Mouse (Mus musculus) CH12.LX (cell line): ENCODE measurements around the gene Gm17949. TPM values are rescaled to one million over a fixed set of nuclear protein-coding genes. Genes with fewer than 3 reads are reported as not detected.

Experiments used
- DNase-seq: peaks from one replicate; pipeline ENCODE4 v3.0.0-alpha.2; 2013; ENCODE audit errors: extremely low read depth
- H3K27ac ChIP-seq: 2 replicates; pipeline ENCODE4 v1.5.1; 2012; ENCODE audit warnings: low read depth, mild to moderate bottlenecking, control low read depth, moderate library complexity; ENCODE audit not compliant: insufficient read depth
- H3K27me3 ChIP-seq: replicated peaks from 2 replicates; pipeline ENCODE3; 2012; ENCODE audit warnings: inconsistent platforms
- H3K36me3 ChIP-seq, 2 experiments: replicated peaks in 1 of 2; 2 replicates each; pipeline versions ENCODE3 to v1.6.1; 2012; ENCODE audit warnings: inconsistent platforms in 1 of 2, low read length in 1 of 2, mild to moderate bottlenecking in 1 of 2, mixed read lengths in 1 of 2, moderate library complexity in 1 of 2; ENCODE audit not compliant: control insufficient read depth in 1 of 2, insufficient read depth in 1 of 2
- H3K4me1 ChIP-seq, 2 experiments: 2 replicates each; pipeline ENCODE4 v1.6.1; 2012; ENCODE audit warnings: inconsistent platforms in 1 of 2, moderate library complexity in 1 of 2; ENCODE audit not compliant: insufficient read depth in 2 of 2, control insufficient read depth in 1 of 2
- H3K4me2 ChIP-seq: 2 replicates; pipeline ENCODE4 v1.6.1; 2012; ENCODE audit warnings: low read depth, mild to moderate bottlenecking, control low read depth; ENCODE audit not compliant: poor library complexity, insufficient read depth, severe bottlenecking
- H3K4me3 ChIP-seq, 3 experiments: fragments of 150-350 bp in 1 of 3; sonication (generic) in 1 of 3; replicated peaks in 1 of 3; 2 replicates each; pipeline versions ENCODE3 to v1.5.1; 2011 to 2012; ENCODE audit warnings: low read depth in 2 of 3, low read length in 2 of 3, mild to moderate bottlenecking in 2 of 3, moderate library complexity in 2 of 3, control low read depth in 1 of 3, improper control_type of control experiment in 1 of 3, inconsistent platforms in 1 of 3, mixed read lengths in 1 of 3; ENCODE audit not compliant: poor library complexity in 1 of 3
- H3K79me2 ChIP-seq: replicated peaks from 2 replicates; pipeline ENCODE4 v1.6.1; 2012; ENCODE audit warnings: mild to moderate bottlenecking, moderate library complexity; ENCODE audit not compliant: control insufficient read depth, poor library complexity, insufficient read depth, severe bottlenecking; ENCODE audit errors: extremely low read depth
- H3K9ac ChIP-seq: 2 replicates; pipeline ENCODE4 v1.6.1; 2012; ENCODE audit warnings: low read depth, mild to moderate bottlenecking, control low read depth, moderate library complexity; ENCODE audit not compliant: insufficient read depth
- H3K9me3 ChIP-seq: replicated peaks from 2 replicates; pipeline ENCODE3; 2012; ENCODE audit warnings: low read length, inconsistent platforms, mixed read lengths
- BHLHE40 ChIP-seq: IDR thresholded peaks from 2 replicates; pipeline ENCODE4 v1.6.1; 2011; ENCODE audit warnings: mild to moderate bottlenecking, low read depth, low read length, improper control_type of control experiment
- CHD1 ChIP-seq: IDR thresholded peaks from 2 replicates; pipeline ENCODE4 v1.6.1; 2012; ENCODE audit warnings: low read depth, low read length, improper control_type of control experiment, inconsistent platforms
- CHD2 ChIP-seq: IDR thresholded peaks from 2 replicates; pipeline ENCODE4 v1.6.1; 2011; ENCODE audit warnings: low read length, improper control_type of control experiment
- CTCF ChIP-seq, 2 experiments: IDR thresholded peaks in 1 of 2; conservative IDR thresholded peaks in 1 of 2; 2 replicates each; pipeline ENCODE4 v1.5.1; 2011 to 2012; ENCODE audit warnings: low read depth in 2 of 2, low read length in 2 of 2, improper control_type of control experiment in 1 of 2, inconsistent platforms in 1 of 2, mild to moderate bottlenecking in 1 of 2, moderate library complexity in 1 of 2
- E2F4 ChIP-seq: IDR thresholded peaks from 2 replicates; pipeline ENCODE4 v1.6.1; 2011; ENCODE audit warnings: low read depth, low read length, improper control_type of control experiment; ENCODE audit not compliant: insufficient replicate concordance
- ELF1 ChIP-seq: IDR thresholded peaks from 2 replicates; pipeline ENCODE4 v1.6.1; 2014; ENCODE audit warnings: low read depth, mild to moderate bottlenecking, inconsistent platforms, low read length, improper control_type of control experiment
- EP300 ChIP-seq: IDR thresholded peaks from 2 replicates; pipeline ENCODE4 v1.6.1; 2011; ENCODE audit warnings: low read length, improper control_type of control experiment
- ETS1 ChIP-seq: conservative IDR thresholded peaks from 2 replicates; pipeline ENCODE4 v1.6.1; 2012; ENCODE audit warnings: low read depth, mild to moderate bottlenecking, inconsistent platforms, low read length, improper control_type of control experiment, moderate library complexity
- GABPA ChIP-seq: IDR thresholded peaks from 2 replicates; pipeline ENCODE4 v1.6.1; 2012; ENCODE audit warnings: low read depth, low read length, improper control_type of control experiment, inconsistent platforms; ENCODE audit not compliant: insufficient replicate concordance
- HCFC1 ChIP-seq: IDR thresholded peaks from 2 replicates; pipeline ENCODE4 v1.6.1; 2012; ENCODE audit warnings: low read depth, mild to moderate bottlenecking, inconsistent platforms, low read length, improper control_type of control experiment
- IRF4 ChIP-seq: IDR thresholded peaks from 2 replicates; pipeline ENCODE4 v1.6.1; 2014; ENCODE audit warnings: low read depth, mild to moderate bottlenecking, inconsistent platforms, low read length, improper control_type of control experiment
- JUN ChIP-seq: IDR thresholded peaks from 2 replicates; pipeline ENCODE4 v1.6.1; 2011; ENCODE audit warnings: low read depth, mild to moderate bottlenecking, low read length, improper control_type of control experiment, moderate library complexity; ENCODE audit not compliant: insufficient read depth
- JUND ChIP-seq: conservative IDR thresholded peaks from 2 replicates; pipeline ENCODE4 v1.6.1; 2011; ENCODE audit warnings: low read depth, low read length, improper control_type of control experiment
- KAT2A ChIP-seq: IDR thresholded peaks from 2 replicates; pipeline ENCODE4 v1.6.1; 2012; ENCODE audit warnings: low read length, improper control_type of control experiment, inconsistent platforms; ENCODE audit not compliant: insufficient replicate concordance
- MAFK ChIP-seq: IDR thresholded peaks from 2 replicates; pipeline ENCODE4 v1.6.1; 2011; ENCODE audit warnings: low read length, improper control_type of control experiment; ENCODE audit not compliant: insufficient replicate concordance
- MAX ChIP-seq: IDR thresholded peaks from 2 replicates; pipeline ENCODE4 v1.6.1; 2011; ENCODE audit warnings: low read length, improper control_type of control experiment
- MAZ ChIP-seq: IDR thresholded peaks from 2 replicates; pipeline ENCODE4 v1.6.1; 2012; ENCODE audit warnings: low read depth, mild to moderate bottlenecking, inconsistent platforms, low read length, improper control_type of control experiment, moderate library complexity
- MEF2A ChIP-seq: IDR thresholded peaks from 2 replicates; pipeline ENCODE4 v1.6.1; 2014; ENCODE audit warnings: low read depth, mild to moderate bottlenecking, inconsistent platforms, low read length, improper control_type of control experiment, borderline replicate concordance
- MXI1 ChIP-seq: IDR thresholded peaks from 2 replicates; pipeline ENCODE4 v1.6.1; 2011; ENCODE audit warnings: mild to moderate bottlenecking, low read depth, low read length, improper control_type of control experiment
- MYC ChIP-seq: IDR thresholded peaks from 2 replicates; pipeline ENCODE4 v1.6.1; 2011; ENCODE audit warnings: low read depth, mild to moderate bottlenecking, improper control_type of control experiment, low read length
- NELFE ChIP-seq: IDR thresholded peaks from 2 replicates; pipeline ENCODE4 v1.6.1; 2011; ENCODE audit warnings: low read depth, low read length, improper control_type of control experiment
- NRF1 ChIP-seq: IDR thresholded peaks from 2 replicates; pipeline ENCODE4 v1.6.1; 2014; ENCODE audit warnings: low read depth, mild to moderate bottlenecking, inconsistent platforms, low read length, improper control_type of control experiment, moderate library complexity
- PAX5 ChIP-seq: IDR thresholded peaks from 2 replicates; pipeline ENCODE4 v1.6.1; 2012; ENCODE audit warnings: low read length, inconsistent platforms, mixed read lengths
- POLR2A ChIP-seq: IDR thresholded peaks from 2 replicates; pipeline ENCODE4 v1.6.1; 2011; ENCODE audit warnings: low read depth, mild to moderate bottlenecking, improper control_type of control experiment, low read length
- POLR2AphosphoS2 ChIP-seq: IDR thresholded peaks from 2 replicates; pipeline ENCODE4 v1.6.1; 2011; ENCODE audit warnings: low read depth, low read length, improper control_type of control experiment
- RAD21 ChIP-seq: IDR thresholded peaks from 2 replicates; pipeline ENCODE4 v1.6.1; 2011; ENCODE audit warnings: low read depth, mild to moderate bottlenecking, low read length, improper control_type of control experiment, moderate library complexity
- RCOR1 ChIP-seq: conservative IDR thresholded peaks from 2 replicates; pipeline ENCODE4 v1.6.1; 2012; ENCODE audit warnings: low read depth, mild to moderate bottlenecking, inconsistent platforms, low read length, improper control_type of control experiment
- SIN3A ChIP-seq: IDR thresholded peaks from 2 replicates; pipeline ENCODE4 v1.6.1; 2012; ENCODE audit warnings: low read length, improper control_type of control experiment, inconsistent platforms
- SMC3 ChIP-seq: IDR thresholded peaks from 2 replicates; pipeline ENCODE4 v1.6.1; 2011; ENCODE audit warnings: low read depth, low read length, improper control_type of control experiment
- TBP ChIP-seq: conservative IDR thresholded peaks from 2 replicates; pipeline ENCODE4 v1.6.1; 2011; ENCODE audit warnings: low read depth, low read length, improper control_type of control experiment
- TCF12 ChIP-seq: IDR thresholded peaks from 2 replicates; pipeline ENCODE4 v1.6.1; 2014; ENCODE audit warnings: low read depth, mild to moderate bottlenecking, inconsistent platforms, low read length, improper control_type of control experiment
- UBTF ChIP-seq: IDR thresholded peaks from 2 replicates; pipeline ENCODE4 v1.6.1; 2012; ENCODE audit warnings: low read depth, mild to moderate bottlenecking, inconsistent platforms, low read length, improper control_type of control experiment, moderate library complexity
- USF1 ChIP-seq: IDR thresholded peaks from 2 replicates; pipeline ENCODE4 v1.6.1; 2014; ENCODE audit warnings: low read depth, mild to moderate bottlenecking, inconsistent platforms, low read length, improper control_type of control experiment
- USF2 ChIP-seq: conservative IDR thresholded peaks from 2 replicates; pipeline ENCODE4 v1.6.1; 2011; ENCODE audit warnings: low read depth, low read length, improper control_type of control experiment
- ZC3H11A ChIP-seq: IDR thresholded peaks from 2 replicates; pipeline ENCODE4 v1.6.1; 2012; ENCODE audit warnings: low read depth, mild to moderate bottlenecking, inconsistent platforms, low read length, improper control_type of control experiment
- ZKSCAN1 ChIP-seq: IDR thresholded peaks from 2 replicates; pipeline ENCODE4 v1.6.1; 2012; ENCODE audit warnings: low read depth, inconsistent platforms, low read length, improper control_type of control experiment, borderline replicate concordance
- ZMIZ1 ChIP-seq: IDR thresholded peaks from 2 replicates; pipeline ENCODE4 v1.6.1; 2012; ENCODE audit warnings: low read depth, mild to moderate bottlenecking, inconsistent platforms, low read length, improper control_type of control experiment
- ZNF384 ChIP-seq: IDR thresholded peaks from 2 replicates; pipeline ENCODE4 v1.6.1; 2012; ENCODE audit warnings: low read depth, low read length, improper control_type of control experiment, inconsistent platforms
- dilution Hi-C: fragments of 300-500 bp; cut with MboI; formaldehyde crosslinking; loops from 2 replicates; pipeline ENCODE4 v1.14.3; 2020; ENCODE audit warnings: low sequenced_read_pairs; ENCODE audit not compliant: extremely low pct_unique_long_range_greater_than_20kb, extremely low pct_ligation_motif_present
- in situ Hi-C: fragments of 300-500 bp; cut with MboI; formaldehyde crosslinking; loops from 3 replicates; pipeline ENCODE4 v1.14.3; 2019; ENCODE audit warnings: low sequenced_read_pairs, low pct_ligation_motif_present, low pct_unique_long_range_greater_than_20kb, mixed read lengths
- polyA plus RNA-seq: library from polyadenylated mRNA; unstranded; fragments of >175 nt; gene quantifications from 2 replicates; pipeline ENCODE4 v1.2.1, GENCODE M21; 2012; ENCODE audit warnings: low read depth; ENCODE audit not compliant: insufficient read length
- total RNA-seq, 2 experiments: library from RNA; depleted of rRNA; stranded (reverse); fragments of 300-350 nt in 1 of 2; fragments of >200 nt in 1 of 2; gene quantifications; 2 replicates each; pipeline ENCODE4 v1.2.3; 2012 to 2014

Gm17949 gene
- total and polyA plus RNA-seq, 3 experiments, result not detected

GRCm38 (mm10) chr17:56990115-56990746 lies 21.0 kb upstream of the Gm17949 start, which contains the start of gene Clpp:
Gene Clpp, plus strand, starts transcription at chr17:56990305.
- peak within 1 kb of the TSS; percentile 87 for H3K4me2 ChIP-seq
- peak within 1 kb of the TSS; percentile 35 for H3K27ac ChIP-seq
- H3K27me3 ChIP-seq, result no peaks in the 10 kb centered on the region
- H3K4me1 ChIP-seq, result peaks cover 7 to 19% of the 10 kb centered on the region in 2 experiments; a peak in 3 of 4 replicates
- DNase-seq, result peak; percentile 98
- H3K4me3 ChIP-seq, result peak within 1 kb of the TSS; percentile 89 to 92 (median 92)
- peak within 1 kb of the TSS; percentile 67 for H3K9ac ChIP-seq
- no peak for TF ChIP-seq SMC3
- no peak for TF ChIP-seq ZKSCAN1
- peak; percentile 74; the same call in 1 of the 2 replicates for TF ChIP-seq MAX
- TF ChIP-seq TCF12, result peak; percentile 73; the same call in 1 of the 2 replicates
- TF ChIP-seq MXI1, result peak; percentile 93
- no peak for TF ChIP-seq ZNF384
- no peak for TF ChIP-seq PAX5
- TF ChIP-seq UBTF, result no peak
- TF ChIP-seq BHLHE40, result peak; percentile 39
- TF ChIP-seq JUND, result no peak
- no peak for TF ChIP-seq MAFK
- TF ChIP-seq GABPA, result peak; percentile 74; the same call in 1 of the 2 replicates
- no peak for TF ChIP-seq ZC3H11A
- peak; percentile 91 for TF ChIP-seq POLR2A
- 0 out of 2 replicates have a peak, but pooled peaks have one; percentile 3 for TF ChIP-seq USF2
- peak; percentile 48; the same call in 1 of the 2 replicates for TF ChIP-seq POLR2AphosphoS2
- peak; percentile 58 for TF ChIP-seq ZMIZ1
- peak; percentile 27; the same call in 1 of the 2 replicates for TF ChIP-seq MEF2A
- TF ChIP-seq TBP, result peak; percentile 62; the same call in 1 of the 2 replicates
- TF ChIP-seq RAD21, result no peak
- TF ChIP-seq CHD1, result no peak; the same call in 1 of the 2 replicates
- no peak for TF ChIP-seq JUN
- TF ChIP-seq NELFE, result peak; percentile 80
- peak; percentile 74 for TF ChIP-seq USF1
- TF ChIP-seq CTCF (conservative IDR thresholded peaks at IDR 0.05 in 1 of 2, IDR thresholded peaks at IDR 0.05 in 1 of 2; ENCODE audit: low read depth in 2 of 2, low read length in 2 of 2), result no peak
- peak; percentile 83 for TF ChIP-seq CHD2
- TF ChIP-seq ETS1, result no peak
- TF ChIP-seq E2F4, result 0 out of 2 replicates have a peak, but pooled peaks have one; percentile 77
- TF ChIP-seq IRF4, result peak; percentile 49; the same call in 1 of the 2 replicates
- peak; percentile 77 for TF ChIP-seq MYC
- TF ChIP-seq MAZ, result no peak
- TF ChIP-seq HCFC1, result peak; percentile 94
- TF ChIP-seq EP300, result no peak
- TF ChIP-seq RCOR1, result no peak
- peak; percentile 93 for TF ChIP-seq SIN3A
- peak; percentile 98 for TF ChIP-seq ELF1
- TF ChIP-seq NRF1, result 0 out of 2 replicates have a peak, but pooled peaks have one; percentile 42
- peak; percentile 96; the same call in 1 of the 2 replicates for TF ChIP-seq KAT2A
- TF ChIP-seq, all 38 proteins: peak for 22
- H3K79me2 ChIP-seq, result peaks cover 23% of the 10 kb centered on the region
- H3K36me3 ChIP-seq, result peaks cover 28 to 37% of the 10 kb centered on the region in 2 experiments
- dilution Hi-C loops (no loop called here), in situ Hi-C loops (loop anchor here (10.0 kb wide), 2 partner anchors 215 to 345 kb away; no protein-coding TSS in a partner anchor)
- no peaks in the 10 kb centered on the region for H3K9me3 ChIP-seq
